Mouse (Mus musculus): Measurements from ENCODE around the gene Pole3. TPM values are rescaled to one million over a fixed set of nuclear protein-coding genes. Genes with fewer than 3 reads are reported as not detected.
"Not testable (repeated sequence)": the region's sequence is repeated elsewhere in the genome, so short reads cannot be mapped to it uniquely, and the experiment has no call there.

The Pole3 gene
- total RNA-seq, 4 experiments from 2014 or later: 27.5 to 29.7 (median 27.9) TPM

DNA sequence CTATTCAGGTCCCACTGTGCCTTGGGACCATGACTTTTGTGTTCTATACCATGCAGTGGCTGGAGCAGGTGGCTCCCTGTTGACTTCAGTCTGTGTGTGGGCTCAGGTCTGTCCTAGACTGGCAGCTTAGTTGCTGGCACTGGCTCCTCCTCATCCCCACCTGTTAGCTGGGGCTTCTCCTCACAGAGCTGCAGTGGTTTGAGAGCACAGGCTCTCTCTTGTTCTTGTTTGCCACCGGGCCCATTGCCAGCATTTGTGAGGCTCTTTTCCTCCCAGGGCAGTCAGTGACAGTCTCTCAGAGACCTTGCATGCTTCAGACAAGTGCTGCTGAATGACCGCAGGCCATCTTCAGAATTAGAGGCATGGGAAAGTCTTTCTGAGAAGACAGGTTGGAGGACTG is 32.2 kb downstream of the Pole3 start:
- no peak for DNase-seq (ENCODE audit: low spot score in 2 of 2)

DNA sequence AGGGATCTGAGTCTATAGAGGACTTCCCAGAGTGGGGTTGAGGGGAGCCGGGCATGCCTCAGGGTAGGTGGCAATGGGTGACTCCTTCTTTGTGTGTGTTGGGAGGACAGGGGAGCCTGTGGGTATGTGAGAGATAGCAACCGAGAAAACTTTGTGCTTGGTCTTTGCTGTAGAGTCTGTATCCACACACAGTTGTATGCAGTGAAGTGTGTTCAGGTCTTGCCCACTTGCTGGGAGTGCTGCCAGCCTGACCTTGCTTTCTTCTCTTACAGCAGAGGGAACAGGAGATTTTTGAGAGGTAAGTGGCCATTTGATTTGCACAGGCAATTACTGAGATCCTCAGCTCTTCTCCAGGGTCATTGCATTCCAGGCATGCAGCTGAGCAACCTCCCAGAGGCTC is 37.0 kb downstream of the Pole3 start:
- no peak for DNase-seq (ENCODE audit: low spot score in 2 of 2)

DNA sequence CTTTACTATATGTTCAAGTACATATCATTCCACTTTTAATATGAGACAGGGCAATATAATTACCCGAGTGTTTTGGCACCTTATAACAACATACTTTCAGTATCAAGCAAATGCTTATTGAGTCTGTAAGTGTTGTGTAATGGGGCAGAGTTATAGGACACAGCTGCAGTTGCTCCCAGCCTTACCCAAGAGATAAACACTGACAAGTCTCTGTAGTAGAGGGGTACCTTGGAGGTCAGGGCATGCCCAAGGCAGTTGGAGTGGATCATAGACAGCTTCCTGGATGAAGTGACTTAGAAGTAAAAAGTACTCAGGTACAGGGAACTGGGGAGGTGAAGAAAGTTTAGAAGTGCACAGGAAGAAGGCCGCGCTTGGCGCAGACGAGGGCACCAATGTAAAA is 37.7 kb downstream of the Pole3 start:
- no peak for DNase-seq (ENCODE audit: low spot score in 2 of 2)

DNA sequence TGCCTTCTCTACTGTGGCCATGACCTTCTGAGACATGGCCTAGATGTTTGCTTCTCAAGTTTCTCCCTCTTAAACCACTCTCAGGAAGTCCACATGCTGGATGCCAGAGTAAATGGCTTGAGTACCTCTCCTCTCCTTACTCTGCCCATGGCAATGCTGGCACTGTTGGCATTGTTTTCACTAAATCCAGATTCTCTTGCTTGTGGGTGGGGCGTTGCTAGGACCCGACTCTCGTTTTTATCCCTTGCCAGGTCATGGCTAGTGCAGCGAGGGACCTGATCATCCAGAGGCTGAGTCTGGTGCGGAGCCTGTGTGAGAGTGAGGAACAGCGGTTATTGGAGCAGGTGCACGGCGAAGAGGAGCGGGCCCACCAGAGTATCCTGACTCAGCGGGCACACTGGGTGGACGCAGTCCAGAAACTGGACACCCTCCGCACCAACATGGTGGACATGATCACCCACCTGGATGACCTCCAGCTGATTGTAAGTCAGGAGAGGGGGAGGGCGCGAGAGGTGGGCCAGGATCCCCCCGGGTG is 38.6 kb downstream of the Pole3 start:
- no peak for DNase-seq (ENCODE audit: low spot score in 2 of 2)

DNA sequence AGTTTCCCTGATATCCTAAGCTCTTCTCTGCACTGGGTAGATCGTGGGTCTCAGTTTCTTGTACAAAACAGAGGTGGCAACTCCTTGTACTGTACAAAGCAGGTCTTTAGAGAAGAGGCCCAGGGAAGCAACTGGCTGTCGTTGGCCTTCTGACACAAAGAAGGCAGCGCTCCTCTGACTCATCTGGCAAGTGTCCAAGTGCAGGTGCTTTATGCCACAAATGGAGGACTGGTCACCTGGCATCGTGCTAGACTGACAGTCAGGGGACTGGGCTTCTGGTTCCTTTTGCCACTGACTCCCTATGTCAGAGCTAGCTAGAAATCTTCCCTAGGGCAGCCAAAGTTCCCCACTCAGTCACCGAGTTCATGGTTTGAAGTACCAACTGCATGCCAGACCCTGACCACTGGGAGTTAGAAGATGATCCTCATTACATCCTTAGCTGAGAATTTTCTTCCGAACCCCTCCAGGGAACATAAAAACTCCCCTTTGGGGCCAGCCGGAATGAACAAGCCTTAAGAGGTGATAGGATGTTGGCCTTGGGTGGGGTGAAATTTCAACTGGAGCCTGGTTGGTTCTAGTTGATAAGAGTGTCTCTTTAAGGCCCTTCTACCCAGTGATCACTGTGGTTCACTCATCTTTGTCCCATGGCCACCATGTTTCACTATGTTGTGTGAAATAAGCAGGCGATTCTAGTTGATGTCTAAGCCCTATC is 39.3 kb downstream of the Pole3 start:
- no peak for DNase-seq (ENCODE audit: low spot score in 2 of 2)

DNA sequence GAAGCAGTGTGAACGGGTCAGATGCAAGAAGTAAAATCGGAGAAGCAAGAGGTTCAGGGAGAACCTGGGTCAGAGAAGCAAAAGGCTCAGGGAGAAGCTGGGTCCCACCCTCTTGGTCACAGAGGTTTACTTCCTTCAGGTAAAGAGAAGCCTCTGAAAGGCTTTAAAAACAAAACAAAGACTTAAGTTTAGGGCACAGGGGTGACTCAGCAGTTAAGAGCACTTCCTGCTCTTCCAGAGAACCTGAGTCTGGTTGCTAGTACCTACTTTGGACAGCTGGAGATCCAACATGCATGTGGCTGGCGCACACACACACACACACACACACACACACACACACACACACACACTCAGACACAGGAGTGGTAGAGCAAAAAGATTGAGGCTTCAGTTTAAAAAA is 39.9 kb downstream of the Pole3 start:
- no peak for DNase-seq (ENCODE audit: low spot score in 2 of 2)

DNA sequence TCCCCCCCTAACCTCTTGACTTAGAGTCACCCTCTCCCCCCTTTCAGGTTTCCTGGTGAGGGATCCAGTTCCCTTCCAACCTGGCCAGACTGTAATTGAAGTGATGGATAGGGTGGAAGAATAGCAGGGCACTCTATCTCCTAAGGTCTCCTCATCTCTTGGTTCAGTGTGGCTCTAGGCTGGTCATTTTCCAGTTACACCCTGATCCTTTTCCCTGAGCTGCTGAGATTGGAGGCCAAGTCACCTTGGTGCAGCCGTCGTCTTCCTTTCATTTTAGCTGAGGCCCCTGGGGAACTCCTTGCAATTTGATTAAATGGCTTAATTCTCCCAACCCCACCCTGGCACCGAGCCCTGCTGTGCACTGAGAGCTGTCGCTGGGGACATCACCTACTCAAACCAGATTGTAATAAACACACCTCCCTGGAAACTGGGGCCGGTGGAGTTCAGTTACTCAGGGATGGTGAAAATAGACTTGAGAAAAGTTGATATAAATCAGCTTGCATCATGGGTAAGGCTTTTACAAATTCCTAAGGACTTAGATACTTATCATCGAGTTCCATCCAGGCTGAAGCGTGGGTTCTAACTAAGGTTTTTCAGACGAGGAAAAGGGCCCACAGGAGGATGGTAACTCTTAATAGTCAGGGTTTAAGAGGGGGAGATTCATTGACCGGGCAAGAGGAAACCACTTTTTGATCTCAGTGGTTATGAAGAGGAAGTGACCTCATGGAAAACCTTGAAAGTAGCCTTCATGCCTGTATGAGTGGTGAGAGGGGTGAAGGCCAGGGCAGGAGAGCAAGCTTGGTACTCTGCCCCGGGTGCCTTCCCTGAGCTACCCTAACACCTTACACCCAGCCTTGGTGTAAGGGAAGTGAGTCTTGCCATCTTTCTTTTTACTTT is 43.9 kb downstream of the Pole3 start:
- no peak for DNase-seq (ENCODE audit: low spot score in 2 of 2)

DNA sequence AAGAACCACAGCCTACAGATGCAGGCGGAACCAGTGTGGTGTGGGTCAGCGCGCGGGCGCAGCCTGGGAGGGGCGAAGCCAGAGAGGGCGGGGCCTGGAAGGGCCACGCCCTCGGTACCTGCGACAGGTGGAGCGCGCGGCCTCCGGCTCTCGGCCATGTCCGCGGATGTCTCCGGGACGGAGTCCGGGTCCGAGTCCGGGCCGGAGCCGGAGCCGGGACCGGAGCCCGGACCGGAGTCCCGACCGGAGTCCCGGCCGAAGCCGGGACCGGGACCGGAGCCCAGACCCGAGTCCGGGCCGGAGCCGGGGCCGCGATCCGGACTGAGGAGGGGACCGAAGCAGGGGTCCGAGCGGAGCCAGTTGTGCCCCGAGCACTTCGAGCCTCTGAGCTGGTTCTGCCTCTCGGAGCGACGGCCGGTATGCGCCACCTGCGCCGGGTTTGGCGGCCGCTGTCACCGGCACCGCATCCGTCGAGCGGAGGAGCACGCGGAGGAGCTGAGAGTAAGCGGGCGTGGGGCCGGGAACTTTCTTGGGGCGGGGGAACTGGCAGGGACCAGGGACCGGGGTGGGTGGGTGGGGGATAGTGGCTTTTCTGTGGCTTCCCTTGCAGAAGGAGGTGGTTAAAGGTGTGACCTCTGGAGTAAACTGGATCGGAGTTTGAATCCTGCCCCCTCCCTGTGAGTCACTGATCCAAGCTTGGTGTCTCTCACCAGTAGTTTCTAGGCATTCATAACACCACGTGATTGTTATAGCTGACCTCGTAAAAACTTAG is 44.7 kb downstream of the Pole3 start, which contains the start of gene Bspry:
Gene Bspry, plus strand, starts transcription at position 117 of the 772 bp plus-strand sequence.
- no peak for DNase-seq (ENCODE audit: low spot score in 2 of 2)

DNA sequence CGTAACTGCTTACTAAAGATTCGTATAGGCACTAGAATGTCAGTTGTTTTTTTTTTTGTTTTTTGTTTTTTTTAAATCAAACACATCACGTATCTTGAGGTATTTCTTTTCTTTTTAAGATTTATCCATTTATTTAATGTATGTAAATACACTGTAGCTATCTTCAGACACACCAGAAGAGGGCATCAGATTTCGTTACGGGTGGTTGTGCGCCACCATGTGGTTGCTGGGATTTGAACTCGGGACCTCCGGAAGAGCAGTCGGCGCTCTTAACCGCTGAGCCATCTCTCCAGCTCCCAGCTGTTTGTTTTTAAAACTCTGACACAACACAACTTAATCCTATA is 45.3 kb downstream of the Pole3 start:
- not testable (repeated sequence) for DNase-seq (ENCODE audit: low spot score in 2 of 2)

DNA sequence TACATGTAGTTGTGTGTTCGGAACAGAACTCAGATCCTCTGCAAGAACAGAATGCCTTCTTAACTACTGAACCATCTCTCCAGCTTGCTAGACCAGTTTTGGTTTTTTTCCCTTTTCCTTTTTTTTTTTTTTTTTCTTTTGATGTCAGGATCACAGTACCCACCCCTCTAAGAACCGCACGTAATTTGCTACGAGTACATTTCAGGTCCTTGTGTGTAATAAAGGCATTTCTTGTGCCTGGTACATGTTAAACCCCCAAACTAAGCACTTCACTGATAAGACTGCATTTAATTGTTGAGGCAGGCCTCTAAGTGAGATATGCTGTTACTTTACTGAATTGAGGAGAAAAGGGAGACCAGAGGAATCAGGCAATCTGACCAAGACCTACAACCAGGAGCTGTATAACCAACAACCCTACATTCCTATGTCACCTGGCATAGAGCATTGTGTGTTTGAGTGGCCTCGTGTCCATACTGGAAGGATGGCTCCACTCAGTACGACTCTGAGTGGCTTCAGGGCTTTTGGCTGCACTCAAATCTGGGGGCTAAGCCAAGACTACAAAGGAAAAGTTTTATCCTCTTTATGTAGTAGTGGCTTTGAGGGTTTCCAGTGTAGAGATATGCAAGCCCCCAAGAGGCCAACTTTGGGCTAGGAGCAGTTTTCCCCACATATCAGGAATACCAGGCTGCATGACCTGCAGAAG is 47.2 kb downstream of the Pole3 start:
- no peak for DNase-seq (ENCODE audit: low spot score in 2 of 2)

DNA sequence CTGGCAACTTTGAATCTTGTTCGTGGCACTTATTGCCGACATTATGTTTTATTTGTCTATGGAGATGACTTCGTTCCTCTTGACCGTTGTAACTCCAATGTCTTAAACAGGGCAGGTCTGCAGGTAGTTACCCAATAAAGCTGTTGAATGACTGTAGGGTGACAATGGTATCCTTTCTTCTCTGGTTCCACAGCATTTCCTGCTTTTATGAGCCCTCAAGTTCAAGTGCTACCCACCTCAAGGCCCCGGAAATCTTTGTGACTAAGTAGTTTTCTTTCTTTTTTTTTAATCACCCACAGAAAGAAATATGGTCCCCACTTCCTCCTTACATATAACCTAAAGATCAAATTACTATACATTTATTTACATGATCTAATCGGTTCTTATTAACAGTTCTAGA is 49.1 kb downstream of the Pole3 start:
- DNase-seq (ENCODE audit: low spot score in 2 of 2): no peak

DNA sequence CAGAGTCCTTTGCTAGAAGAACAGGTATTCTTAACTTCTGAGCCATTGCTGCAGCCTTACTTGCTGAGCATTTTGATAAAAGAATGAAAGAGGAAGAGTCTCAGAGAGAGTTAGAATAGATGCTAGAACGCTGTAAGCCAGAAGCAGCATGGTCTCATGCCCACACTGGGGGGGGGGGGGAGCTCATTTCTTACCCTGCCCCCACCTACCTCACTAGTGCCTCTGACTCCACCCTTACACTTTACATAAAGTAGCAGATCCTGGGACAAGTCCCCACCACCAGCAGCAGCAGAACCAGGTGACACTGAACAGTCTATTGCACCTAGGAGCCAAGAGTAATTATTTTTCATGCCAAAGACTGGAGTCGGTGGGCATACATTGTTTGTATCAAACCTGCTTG is 49.7 kb downstream of the Pole3 start:
- no peak for DNase-seq (ENCODE audit: low spot score in 2 of 2)

Other genes starting within 250 kb of the Pole3 start
- gene Fkbp15, start 164.5 kb downstream of the Pole3 start, total RNA-seq (2022): 10 to 100 TPM; 40.7 to 49.8 (median 46.1) TPM
- 10 to 100 TPM; 11.1 to 14.0 (median 12.6) TPM for gene Slc31a1, start 164.3 kb downstream of the Pole3 start, total RNA-seq (2022)
- 10 to 100 TPM; 52.6 to 57.3 (median 53.7) TPM for gene Cdc26, start 116.4 kb downstream of the Pole3 start, total RNA-seq (2022)
- gene Prpf4, start 116.3 kb downstream of the Pole3 start, total RNA-seq (2022): 10 to 100 TPM; 12.6 to 16.1 (median 14.0) TPM
- gene Rnf183, start 89.8 kb downstream of the Pole3 start, total RNA-seq (2022): not detected
- gene Wdr31, start 54.2 kb downstream of the Pole3 start, total RNA-seq (2022): 10 to 100 TPM in 1 of 4 experiments, 1 to 10 TPM in 3; 7.7 to 10.0 (median 8.5) TPM
- gene Bspry, start 45.0 kb downstream of the Pole3 start, total RNA-seq (2022): under 1 TPM in 3 of 4 experiments, not detected in 1; 0.28 to 0.43 (median 0.30) TPM
- gene Hdhd3, start 21.6 kb downstream of the Pole3 start, total RNA-seq (2022): 10 to 100 TPM in 1 of 4 experiments, 1 to 10 TPM in 3; 8.6 to 11.5 (median 9.6) TPM
- 10 to 100 TPM; 28.4 to 34.6 (median 30.9) TPM for gene Alad, start 5.2 kb downstream of the Pole3 start, total RNA-seq (2022)
- gene 4933430I17Rik, start 301 bp upstream of the Pole3 start, total RNA-seq (2022): under 1 TPM in 3 of 4 experiments, not detected in 1; 0.23 to 0.59 (median 0.55) TPM
- 10 to 100 TPM; 24.2 to 29.3 (median 26.5) TPM for gene Rgs3, start 34.8 kb upstream of the Pole3 start, total RNA-seq (2022)